Mouse (Mus musculus) cerebellum, adult 2 months (tissue): ENCODE results near the gene Fhod1.

Source experiments
- CTCF ChIP-seq: fragments of 200-500 bp; IDR thresholded peaks from 2 replicates; pipeline ENCODE4 v1.5.1; 2011; ENCODE audit warnings: low read depth, mild to moderate bottlenecking, control low read depth, low read length, moderate library complexity, borderline replicate concordance; ENCODE audit not compliant: insufficient read depth
- POLR2A ChIP-seq: fragments of 200-500 bp; IDR thresholded peaks from 2 replicates; pipeline ENCODE4 v1.6.1; 2011; ENCODE audit warnings: low read length, control low read depth, borderline replicate concordance; ENCODE audit not compliant: insufficient read depth

- TF ChIP-seq CTCF: no peak
- TF ChIP-seq POLR2A: no peak
Observed at GRCm38 (mm10) chr8:105317941-105318340, 29.8 kb downstream of the Fhod1 start.
